Mouse (Mus musculus) large intestine, adult 2 months (tissue): Measurements from ENCODE around the gene Chn1. TPM values are rescaled to one million over a fixed set of nuclear protein-coding genes. Genes with fewer than 3 reads are reported as not detected.

ENCODE experiments used
- DNase-seq: peaks from one replicate; pipeline ENCODE4 v3.0.0-alpha.2; 2012; ENCODE audit warnings: low read depth, low spot score
- WGBS: fragments of 180-500 bp; shearing (Covaris S2); methylation state at CpG from one replicate; pipeline ENCODE4 v1.1.7; 2018; 5-methylcytosine and 5-hydroxymethylcytosine counted together
- polyA plus RNA-seq: library from polyadenylated mRNA; depleted of rRNA; stranded (reverse); fragments of >200 nt; gene quantifications from 2 replicates; pipeline ENCODE4 v1.2.3, GENCODE M21; 2012; rRNA removed

The Chn1 gene
- polyA plus RNA-seq, 1 experiment: 4.7 TPM

GRCm38 (mm10) chr2:73571901-73572300, 203.2 kb downstream of the Chn1 start:
- WGBS: 78% methylated on average over 6 of the region's 6 CpGs
- no peak for DNase-seq

- WGBS: 91% methylated on average over 9 of the region's 9 CpGs
- DNase-seq: no peak
Measured at GRCm38 (mm10) chr2:73571304-73571703, 203.8 kb downstream of the Chn1 start.

- WGBS: 13% methylated on average over 8 of the region's 8 CpGs
Measured at GRCm38 (mm10) chr2:73566989-73567605, 208.0 kb downstream of the Chn1 start.

GRCm38 (mm10) chr2:73566162-73566561, 209.0 kb downstream of the Chn1 start:
- DNase-seq: no peak
- WGBS: 26% methylated on average over 7 of the region's 7 CpGs

More at GRCm38 (mm10) chr2:73566989-73567605, 208.0 kb downstream of the Chn1 start:
- DNase-seq: no peak

DNA sequence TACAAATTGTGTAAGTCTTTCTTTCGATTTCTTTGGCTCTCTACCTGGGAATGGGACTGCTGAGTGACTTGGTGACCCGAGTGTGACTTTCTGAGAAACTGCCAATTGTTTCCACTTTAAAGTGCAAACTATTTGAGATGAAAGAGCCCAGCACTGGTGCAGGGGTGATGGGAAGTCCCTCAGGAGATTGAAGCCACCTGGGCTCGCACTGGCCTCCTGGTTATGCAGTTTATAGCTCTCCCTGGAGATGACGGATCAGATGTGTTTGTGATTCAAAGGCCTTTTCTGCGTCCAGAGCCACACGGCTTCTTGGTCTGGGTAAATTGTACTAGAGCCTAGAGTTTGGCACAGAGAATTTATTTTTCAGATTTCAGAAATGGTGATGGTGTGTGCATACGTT, 211.5 kb downstream of the Chn1 start:
- WGBS: 67% methylated on average over 7 of the region's 7 CpGs
- DNase-seq: no peak

GRCm38 (mm10) chr2:73562656-73563055, 212.5 kb downstream of the Chn1 start:
- no peak for DNase-seq
- WGBS: 97% methylated on average over 9 of the region's 9 CpGs

DNA sequence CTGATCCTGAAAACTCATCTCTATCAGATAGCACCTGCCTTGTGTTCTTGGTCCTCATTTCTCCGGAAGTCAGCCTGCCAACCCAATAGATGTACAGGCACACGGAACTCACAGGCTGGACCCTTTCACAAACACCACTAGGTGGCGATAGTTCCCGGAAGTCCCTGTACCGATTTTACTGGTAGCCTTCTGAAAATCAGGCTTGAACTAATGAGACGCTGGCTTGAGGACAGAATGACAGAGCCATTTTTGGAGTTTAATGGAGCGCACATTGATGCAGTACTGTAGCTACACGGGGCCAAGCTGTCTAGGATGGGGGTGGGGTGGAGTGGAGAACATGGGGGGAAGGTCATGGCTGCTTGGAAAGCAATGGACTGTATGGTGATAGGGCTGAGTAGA, 213.5 kb downstream of the Chn1 start:
- no peak for DNase-seq
- 11% methylated on average over 8 of the region's 8 CpGs for WGBS

- DNase-seq: no peak
Measured at GRCm38 (mm10) chr2:73560899-73561664, 214.1 kb downstream of the Chn1 start.

More at GRCm38 (mm10) chr2:73560899-73561664, 214.1 kb downstream of the Chn1 start:
- 6% methylated on average over 23 of the region's 23 CpGs for WGBS

Other genes starting within 250 kb of the Chn1 start
- gene Wipf1, start 245.6 kb downstream of the Chn1 start, polyA plus RNA-seq: 10.3 and 12.2 TPM in 2 replicates
- gene Chrna1, start 195.0 kb downstream of the Chn1 start, polyA plus RNA-seq: not detected in 2 replicates
- gene Atf2, start 117.3 kb upstream of the Chn1 start, polyA plus RNA-seq: 7.3 and 10.4 TPM in 2 replicates
- gene Atp5g3, start 136.0 kb upstream of the Chn1 start, polyA plus RNA-seq: 1,108 and 1,172 TPM in 2 replicates